Mouse (Mus musculus): ENCODE measurements around the gene Dst.

- TF ChIP-seq POLR2A (IDR thresholded peaks at IDR 0.05; ENCODE audit: insufficient read depth, low read depth, low read length) = no peak
- no peak for TF ChIP-seq CTCF (IDR thresholded peaks at IDR 0.05; ENCODE audit: insufficient read depth, low read depth, low read length)
These were observed 240.0 kb downstream of the Dst start for GRCm38 (mm10) chr1:34148039-34148438.
